Mouse (Mus musculus) MEL (cell line): ENCODE measurements around the gene Pi4k2b.

Experiments
- CTCF ChIP-seq, 3 experiments: IDR thresholded peaks in 2 of 3; conservative IDR thresholded peaks in 1 of 3; 2 replicates each; pipeline ENCODE4 v1.5.1; 2011 to 2012; ENCODE audit warnings: low read length in 3 of 3, low read depth in 2 of 3, mild to moderate bottlenecking in 2 of 3, improper control_type of control experiment in 1 of 3, inconsistent platforms in 1 of 3, mixed read lengths in 1 of 3, moderate library complexity in 1 of 3; ENCODE audit not compliant: control insufficient read depth in 1 of 3, insufficient read depth in 1 of 3, poor library complexity in 1 of 3, severe bottlenecking in 1 of 3
- MAX ChIP-seq: IDR thresholded peaks from 2 replicates; pipeline ENCODE4 v1.6.1; 2011; ENCODE audit warnings: low read length, improper control_type of control experiment

DNA sequence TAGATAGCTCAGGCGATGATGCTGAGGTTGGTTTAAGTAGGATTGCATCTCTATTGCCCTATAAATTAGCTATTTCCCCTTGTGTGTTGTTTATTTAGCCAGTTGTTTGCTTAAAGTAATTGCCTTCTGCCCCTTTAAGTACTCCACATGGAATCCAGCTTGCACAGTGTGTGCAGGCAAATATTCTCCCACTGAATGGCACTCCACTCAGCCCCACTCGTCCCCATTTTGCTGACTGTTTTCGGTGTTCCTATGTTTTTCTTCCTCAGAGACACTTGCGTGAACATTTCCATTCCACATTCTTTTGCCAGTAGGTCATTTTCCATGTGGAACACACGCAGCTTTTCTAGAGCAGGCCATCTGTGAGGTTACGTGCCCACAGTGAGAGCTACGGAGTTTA lies 21.2 kb downstream of the Pi4k2b start:
- no peak for TF ChIP-seq CTCF (IDR thresholded peaks at IDR 0.05 in 2 of 3, conservative IDR thresholded peaks at IDR 0.05 in 1 of 3; ENCODE audit: control insufficient read depth in 1 of 3, insufficient read depth in 1 of 3, low read depth in 2 of 3, low read length in 3 of 3, poor library complexity in 1 of 3, severe bottlenecking in 1 of 3)
- TF ChIP-seq MAX, result no peak
